Mouse (Mus musculus): ENCODE measurements around the gene Slc6a2. TPM values are rescaled to one million over a fixed set of nuclear protein-coding genes. Genes with fewer than 3 reads are reported as not detected.

Slc6a2 gene
- total and polyA plus RNA-seq, 3 experiments: 0.03 TPM; not detected in 2

DNA sequence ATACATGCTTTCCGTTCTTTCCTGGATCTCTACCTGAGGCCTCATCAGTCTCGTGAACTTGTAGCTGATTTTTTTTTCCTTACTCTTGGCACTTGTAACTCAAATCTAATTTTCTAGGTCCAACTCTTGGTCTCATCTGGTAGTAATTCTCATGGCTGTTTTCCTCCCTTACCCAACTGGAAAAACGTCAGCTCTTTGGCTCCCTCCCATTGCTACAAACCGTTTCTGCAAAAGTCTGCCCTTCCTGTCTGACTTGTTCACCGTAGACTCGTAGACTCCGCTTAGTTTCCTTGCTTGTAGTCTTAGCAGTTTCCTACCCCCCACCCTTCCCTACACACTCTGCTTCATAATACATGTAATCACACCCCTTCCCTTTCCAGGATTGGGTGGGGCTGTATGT lies 46.5 kb upstream of the Slc6a2 start:
- Histone ChIP-seq H3K27ac (ENCODE audit: control insufficient read depth, low read depth, low read length) (no peak overlapping the region), H3K4me1 (ENCODE audit: control insufficient read depth in 1 of 2, insufficient read depth in 2 of 2, low read length in 2 of 2) (no peaks in the 10 kb centered on the region; a peak in 1 of 4 replicates), H3K4me3 (ENCODE audit: control insufficient read depth in 1 of 2, insufficient read depth in 1 of 2, low read depth in 2 of 2, low read length in 2 of 2) (no peak overlapping the region), H3K36me3 (ENCODE audit: control insufficient read depth in 1 of 2, insufficient read depth in 2 of 2, low read length in 2 of 2) (peaks cover 0 to 2% of the 10 kb centered on the region in 2 experiments; a peak in 1 of 4 replicates), H3K79me2 (ENCODE audit: control insufficient read depth, insufficient read depth, low read length, poor library complexity) (no peaks in the 10 kb centered on the region), H3K27me3 (ENCODE audit: control insufficient read depth in 1 of 2, insufficient read depth in 2 of 2, low read length in 2 of 2) (no peaks in the 10 kb centered on the region), H3K9me3 (replicated peaks; ENCODE audit: insufficient read depth, low read length) (no peaks in the 10 kb centered on the region), H3K9ac (ENCODE audit: control insufficient read depth, low read depth, low read length, poor library complexity, severe bottlenecking) (no peak overlapping the region)
- DNase-seq (ENCODE audit: low read depth, low spot score): no peak
- TF ChIP-seq CHD2 (IDR thresholded peaks at IDR 0.05; ENCODE audit: low read length) (no peak), MXI1 (IDR thresholded peaks at IDR 0.05; ENCODE audit: low read depth, low read length) (no peak), ELF1 (IDR thresholded peaks at IDR 0.05; ENCODE audit: low read depth, low read length) (no peak), USF2 (IDR thresholded peaks at IDR 0.05; ENCODE audit: borderline replicate concordance in 1 of 2, insufficient read depth in 1 of 2, low read depth in 1 of 2, low read length in 2 of 2) (no peak), ETS1 (IDR thresholded peaks at IDR 0.05; ENCODE audit: low read depth, low read length) (no peak), CTCF (IDR thresholded peaks at IDR 0.05 in 2 of 3, conservative IDR thresholded peaks at IDR 0.05 in 1 of 3; ENCODE audit: control insufficient read depth in 1 of 3, insufficient read depth in 1 of 3, low read depth in 2 of 3, low read length in 3 of 3, poor library complexity in 1 of 3, severe bottlenecking in 1 of 3) (no peak), POLR2AphosphoS5 (IDR thresholded peaks at IDR 0.05; ENCODE audit: borderline replicate concordance, low read depth, low read length) (no peak), RAD21 (IDR thresholded peaks at IDR 0.05; ENCODE audit: low read depth, low read length) (no peak), GABPA (IDR thresholded peaks at IDR 0.05; ENCODE audit: low read depth, low read length) (no peak), USF1 (IDR thresholded peaks at IDR 0.05; ENCODE audit: low read depth, low read length) (no peak), MAZ (IDR thresholded peaks at IDR 0.05; ENCODE audit: low read depth, low read length) (no peak), POLR2A (IDR thresholded peaks at IDR 0.05; ENCODE audit: control insufficient read depth in 1 of 2, insufficient read depth in 1 of 2, low read depth in 1 of 2, low read length in 2 of 2, poor library complexity in 1 of 2) (no peak), SIN3A (IDR thresholded peaks at IDR 0.05; ENCODE audit: low read length) (no peak), MYC (IDR thresholded peaks at IDR 0.05; ENCODE audit: low read depth, low read length) (no peak), ZMIZ1 (IDR thresholded peaks at IDR 0.05; ENCODE audit: low read depth, low read length) (no peak), MAX (IDR thresholded peaks at IDR 0.05; ENCODE audit: low read length) (no peak)

GRCm38 (mm10) chr8:92916082-92916481 lies 43.8 kb upstream of the Slc6a2 start:
- Histone ChIP-seq H3K36me3 (ENCODE audit: control insufficient read depth in 1 of 2, insufficient read depth in 2 of 2, low read length in 2 of 2) (peaks cover 0 to 2% of the 10 kb centered on the region in 2 experiments; a peak in 1 of 4 replicates), H3K79me2 (ENCODE audit: control insufficient read depth, insufficient read depth, low read length, poor library complexity) (no peaks in the 10 kb centered on the region), H3K9me3 (replicated peaks; ENCODE audit: insufficient read depth, low read length) (no peaks in the 10 kb centered on the region), H3K27me3 (ENCODE audit: control insufficient read depth in 1 of 2, insufficient read depth in 2 of 2, low read length in 2 of 2) (no peaks in the 10 kb centered on the region), H3K4me1 (ENCODE audit: control insufficient read depth in 1 of 2, insufficient read depth in 2 of 2, low read length in 2 of 2) (no peaks in the 10 kb centered on the region; a peak in 1 of 4 replicates), H3K27ac (ENCODE audit: control insufficient read depth, low read depth, low read length) (no peak overlapping the region), H3K4me3 (ENCODE audit: control insufficient read depth in 1 of 2, insufficient read depth in 1 of 2, low read depth in 2 of 2, low read length in 2 of 2) (no peak overlapping the region), H3K9ac (ENCODE audit: control insufficient read depth, low read depth, low read length, poor library complexity, severe bottlenecking) (no peak overlapping the region)
- TF ChIP-seq ZC3H11A (IDR thresholded peaks at IDR 0.05; ENCODE audit: low read depth, low read length): no peak
- no peak for TF ChIP-seq SMC3 (IDR thresholded peaks at IDR 0.05; ENCODE audit: low read depth, low read length)
- TF ChIP-seq NRF1 (IDR thresholded peaks at IDR 0.05; ENCODE audit: insufficient read depth, low read depth, low read length, poor library complexity, severe bottlenecking): no peak
- TF ChIP-seq CHD1 (IDR thresholded peaks at IDR 0.05; ENCODE audit: low read depth, low read length): no peak
- TF ChIP-seq TCF12 (IDR thresholded peaks at IDR 0.05; ENCODE audit: low read depth, low read length): no peak
- no peak for TF ChIP-seq BHLHE40 (IDR thresholded peaks at IDR 0.05; ENCODE audit: borderline replicate concordance, low read depth, low read length)
- peak; percentile 63 for DNase-seq (ENCODE audit: low read depth, low spot score)

All from MEL (cell line).